Mouse (Mus musculus): ENCODE data around the gene Zscan21. TPM values are rescaled to one million over a fixed set of nuclear protein-coding genes. Genes with fewer than 3 reads are reported as not detected.

The Zscan21 gene
- polyA plus RNA-seq (2012; rRNA removed) = 9.8 and 10.9 TPM in 2 replicates

DNA sequence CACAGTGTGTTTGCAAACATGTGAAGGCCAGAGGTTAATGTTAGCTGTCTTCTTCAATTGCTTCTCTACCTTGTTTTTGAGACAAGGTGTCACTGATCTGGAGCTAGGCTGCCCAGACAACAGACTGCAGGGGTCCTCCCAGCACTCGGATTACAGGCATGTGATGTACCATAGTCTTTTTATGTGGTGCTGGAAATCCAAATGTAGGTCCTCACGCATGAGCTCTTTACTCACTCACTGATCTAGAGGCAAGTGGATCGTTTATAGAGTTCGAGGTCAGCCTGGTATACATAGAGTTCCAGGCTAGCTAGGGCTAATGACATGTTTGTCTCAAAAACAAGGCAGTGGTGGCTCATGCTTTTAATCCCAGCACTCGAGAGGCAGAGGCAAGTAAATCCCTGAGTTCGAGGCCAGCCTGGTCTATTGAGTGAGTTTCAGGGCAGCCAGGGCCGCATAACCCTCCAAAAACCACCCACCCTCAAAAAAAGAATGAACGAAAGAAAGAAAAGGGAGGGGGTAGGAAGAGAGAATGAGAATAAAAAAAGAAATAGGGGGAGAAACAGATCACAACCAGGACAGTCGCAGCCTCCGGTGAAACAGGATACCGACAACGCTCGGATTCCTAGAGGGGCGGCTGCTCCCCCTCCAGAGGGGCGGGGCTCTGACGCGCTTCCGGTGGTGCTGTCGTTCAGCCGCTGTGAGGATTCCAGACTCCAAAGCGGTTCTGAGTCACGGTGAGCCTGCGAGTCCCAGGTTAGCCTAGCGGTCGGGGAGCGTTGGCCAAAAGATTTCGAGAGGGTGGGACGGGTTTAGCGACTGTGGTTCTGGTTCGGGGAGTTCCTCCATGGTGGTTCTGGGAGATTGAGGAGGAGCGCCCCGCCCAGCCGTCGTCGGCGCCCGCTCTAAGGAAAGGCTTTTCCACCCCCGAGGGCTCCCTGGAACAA, at the start of gene Zscan21:
Gene Zscan21, plus strand, starts transcription at position 649 of the 944 bp plus-strand sequence.
- peaks cover 10% of the 10 kb centered on the region; the same call in 1 of the 2 replicates for H3K4me1 ChIP-seq (ENCODE audit: control insufficient read depth, insufficient read depth, low read length)
- peak; percentile 95 for DNase-seq
- 6% methylated on average over 38 of the region's 38 CpGs for WGBS
- H3K27ac ChIP-seq (ENCODE audit: insufficient read depth, low read depth, low read length) = peak within 1 kb of the TSS; percentile 81
- H3K27me3 ChIP-seq (replicated peaks; ENCODE audit: control insufficient read depth, insufficient read depth, low read length) = no peaks in the 10 kb centered on the region
- H3K4me3 ChIP-seq (ENCODE audit: insufficient read depth, low read depth, low read length) = peak within 1 kb of the TSS; percentile 58
- peak; percentile 58 for TF ChIP-seq POLR2A (IDR thresholded peaks at IDR 0.05; ENCODE audit: low read depth, low read length)
- TF ChIP-seq CTCF (conservative IDR thresholded peaks at IDR 0.05; ENCODE audit: insufficient read depth, insufficient read length, low read depth, low read length) = 0 out of 2 replicates have a peak, but pooled peaks have one; percentile 6
- no peaks in the 10 kb centered on the region for H3K36me3 ChIP-seq (ENCODE audit: control insufficient read depth, insufficient read depth, low read length)

DNA sequence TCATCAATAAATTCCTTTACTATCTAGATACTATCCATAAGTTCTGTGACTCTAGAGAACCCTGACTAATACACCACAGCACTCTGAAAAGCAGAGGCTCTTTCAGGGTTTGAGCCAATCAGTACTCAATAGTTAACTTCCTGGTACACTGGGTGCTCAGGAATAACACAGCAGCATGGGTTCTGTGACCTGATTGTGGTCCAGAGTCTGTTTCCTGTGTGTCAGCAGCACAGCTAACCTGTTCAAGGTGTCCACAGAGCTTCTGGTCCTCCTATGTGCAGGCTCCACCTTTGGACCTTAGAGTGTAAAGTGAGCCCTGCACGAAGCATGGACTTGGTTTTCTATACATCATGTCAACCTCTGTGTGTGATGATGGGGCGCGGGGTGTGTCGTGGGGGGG, 42.9 kb upstream of the Zscan21 start:
- no peak overlapping the region for H3K27ac ChIP-seq (ENCODE audit: insufficient read depth, low read depth, low read length)
- WGBS = 81% methylated on average over 4 of the region's 4 CpGs
- TF ChIP-seq CTCF (conservative IDR thresholded peaks at IDR 0.05; ENCODE audit: insufficient read depth, insufficient read length, low read depth, low read length) (no peak), POLR2A (IDR thresholded peaks at IDR 0.05; ENCODE audit: low read depth, low read length) (no peak)
- H3K4me1 ChIP-seq (ENCODE audit: control insufficient read depth, insufficient read depth, low read length) = peaks cover 3% of the 10 kb centered on the region; the same call in 1 of the 2 replicates
- H3K27me3 ChIP-seq (replicated peaks; ENCODE audit: control insufficient read depth, insufficient read depth, low read length) = no peaks in the 10 kb centered on the region
- H3K4me3 ChIP-seq (ENCODE audit: insufficient read depth, low read depth, low read length) = no peak overlapping the region
- H3K36me3 ChIP-seq (ENCODE audit: control insufficient read depth, insufficient read depth, low read length) = no peaks in the 10 kb centered on the region
- DNase-seq = peak; percentile 0

DNA sequence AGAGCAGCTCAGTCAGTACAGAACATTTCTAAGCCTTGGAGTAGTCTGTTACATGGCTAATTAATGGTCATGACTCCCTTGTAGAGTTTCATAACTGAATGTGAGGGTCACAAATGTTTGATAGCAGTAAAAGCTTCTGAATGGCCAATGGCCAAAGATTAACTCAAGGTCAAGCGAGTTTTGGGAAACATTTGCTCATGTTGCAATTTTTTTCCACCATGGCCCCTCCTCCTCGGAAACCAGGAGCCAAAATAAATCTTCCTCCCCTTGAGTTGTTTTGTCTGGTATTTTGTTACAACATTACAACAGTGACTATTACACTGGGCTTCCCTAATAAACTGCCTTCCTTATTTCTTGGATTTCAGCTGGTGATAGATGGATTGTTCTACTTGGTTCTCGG, 41.0 kb upstream of the Zscan21 start:
- Histone ChIP-seq H3K27me3 (replicated peaks; ENCODE audit: control insufficient read depth, insufficient read depth, low read length) (no peaks in the 10 kb centered on the region), H3K4me3 (ENCODE audit: insufficient read depth, low read depth, low read length) (no peak overlapping the region), H3K4me1 (ENCODE audit: control insufficient read depth, insufficient read depth, low read length) (peaks cover 6% of the 10 kb centered on the region; the same call in 1 of the 2 replicates), H3K27ac (ENCODE audit: insufficient read depth, low read depth, low read length) (no peak overlapping the region), H3K36me3 (ENCODE audit: control insufficient read depth, insufficient read depth, low read length) (no peaks in the 10 kb centered on the region)
- no peak for TF ChIP-seq CTCF (conservative IDR thresholded peaks at IDR 0.05; ENCODE audit: insufficient read depth, insufficient read length, low read depth, low read length)
- no peak for TF ChIP-seq POLR2A (IDR thresholded peaks at IDR 0.05; ENCODE audit: low read depth, low read length)
- WGBS = 43% methylated on average over 3 of the region's 3 CpGs
- peak; percentile 82 for DNase-seq

DNA sequence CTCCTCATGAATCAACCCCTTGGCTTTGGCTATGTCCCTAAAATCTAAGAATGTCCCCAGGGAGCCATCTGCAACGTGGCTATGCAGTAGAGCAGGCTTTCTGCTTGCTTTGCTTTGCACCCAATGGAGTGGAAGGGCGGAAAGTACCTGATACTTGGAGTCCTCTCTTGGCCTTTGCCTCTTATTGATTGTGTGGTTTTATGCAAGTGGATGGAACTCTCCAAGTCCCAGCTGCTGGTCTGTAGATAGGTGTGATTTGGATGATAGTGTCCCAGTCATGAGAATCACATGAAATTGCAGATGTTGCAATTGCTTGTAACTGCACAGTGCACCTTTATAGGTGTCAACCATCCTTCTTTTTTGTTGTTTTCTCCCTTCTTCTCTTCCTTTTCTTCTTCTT, 40.6 kb upstream of the Zscan21 start:
- no peak overlapping the region for H3K27ac ChIP-seq (ENCODE audit: insufficient read depth, low read depth, low read length)
- no peak for TF ChIP-seq POLR2A (IDR thresholded peaks at IDR 0.05; ENCODE audit: low read depth, low read length)
- TF ChIP-seq CTCF (conservative IDR thresholded peaks at IDR 0.05; ENCODE audit: insufficient read depth, insufficient read length, low read depth, low read length) = no peak
- H3K36me3 ChIP-seq (ENCODE audit: control insufficient read depth, insufficient read depth, low read length) = no peaks in the 10 kb centered on the region
- DNase-seq = no peak
- no peak overlapping the region for H3K4me3 ChIP-seq (ENCODE audit: insufficient read depth, low read depth, low read length)
- H3K27me3 ChIP-seq (replicated peaks; ENCODE audit: control insufficient read depth, insufficient read depth, low read length) = no peaks in the 10 kb centered on the region
- 58% methylated on average over 2 of the region's 2 CpGs for WGBS
- peaks cover 6% of the 10 kb centered on the region; the same call in 1 of the 2 replicates for H3K4me1 ChIP-seq (ENCODE audit: control insufficient read depth, insufficient read depth, low read length)

DNA sequence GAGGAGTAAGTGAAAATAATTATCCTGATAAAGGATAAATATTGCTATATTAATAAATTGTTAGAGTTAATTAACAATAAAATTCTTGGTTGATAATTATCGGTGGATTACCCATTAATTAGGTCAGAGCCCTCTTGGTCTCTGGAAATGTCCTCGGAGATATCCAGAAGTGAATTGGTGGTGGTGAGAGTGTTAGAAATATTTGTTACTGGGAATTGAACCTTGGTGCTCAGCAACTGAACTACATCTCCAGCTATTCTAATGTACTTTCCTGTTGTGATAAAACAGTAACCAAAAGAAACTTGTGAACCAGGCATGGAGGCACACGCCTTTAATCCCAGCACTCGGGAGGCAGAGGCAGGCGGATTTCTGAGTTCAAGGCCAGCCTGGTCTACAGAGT, 36.2 kb upstream of the Zscan21 start:
- Histone ChIP-seq H3K27ac (ENCODE audit: insufficient read depth, low read depth, low read length) (no peak overlapping the region), H3K4me3 (ENCODE audit: insufficient read depth, low read depth, low read length) (no peak overlapping the region), H3K27me3 (replicated peaks; ENCODE audit: control insufficient read depth, insufficient read depth, low read length) (no peaks in the 10 kb centered on the region), H3K36me3 (ENCODE audit: control insufficient read depth, insufficient read depth, low read length) (no peaks in the 10 kb centered on the region), H3K4me1 (ENCODE audit: control insufficient read depth, insufficient read depth, low read length) (peaks cover 8% of the 10 kb centered on the region; the same call in 1 of the 2 replicates)
- 54% methylated on average over 5 of the region's 5 CpGs for WGBS
- DNase-seq = peak; percentile 66
- TF ChIP-seq CTCF (conservative IDR thresholded peaks at IDR 0.05; ENCODE audit: insufficient read depth, insufficient read length, low read depth, low read length) (no peak), POLR2A (IDR thresholded peaks at IDR 0.05; ENCODE audit: low read depth, low read length) (no peak)

DNA sequence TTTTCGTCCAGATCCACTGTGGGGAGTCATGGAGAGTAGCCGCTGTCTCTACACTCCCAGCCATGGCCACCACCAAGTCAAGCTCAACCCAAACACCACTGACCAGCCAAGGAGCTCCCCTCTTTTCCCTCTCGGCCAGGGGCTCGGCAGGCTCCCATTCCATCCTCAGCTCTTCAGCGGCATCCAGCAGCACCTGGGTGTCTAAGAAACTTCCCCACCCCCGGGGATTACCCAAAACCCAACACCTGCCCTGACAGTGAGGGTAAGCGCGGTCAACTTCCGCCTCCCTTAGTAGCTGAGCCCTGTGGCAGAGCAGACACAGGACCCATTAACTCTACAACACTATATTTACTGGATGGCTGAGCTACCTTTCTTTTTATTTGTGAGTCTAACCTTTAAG, 35.3 kb upstream of the Zscan21 start:
- TF ChIP-seq CTCF (conservative IDR thresholded peaks at IDR 0.05; ENCODE audit: insufficient read depth, insufficient read length, low read depth, low read length) (no peak), POLR2A (IDR thresholded peaks at IDR 0.05; ENCODE audit: low read depth, low read length) (no peak)
- no peak for DNase-seq
- peaks cover 7% of the 10 kb centered on the region; the same call in 1 of the 2 replicates for H3K4me1 ChIP-seq (ENCODE audit: control insufficient read depth, insufficient read depth, low read length)
- H3K27me3 ChIP-seq (replicated peaks; ENCODE audit: control insufficient read depth, insufficient read depth, low read length) = no peaks in the 10 kb centered on the region
- 87% methylated on average over 9 of the region's 9 CpGs for WGBS
- H3K36me3 ChIP-seq (ENCODE audit: control insufficient read depth, insufficient read depth, low read length) = no peaks in the 10 kb centered on the region
- H3K4me3 ChIP-seq (ENCODE audit: insufficient read depth, low read depth, low read length) = no peak overlapping the region
- H3K27ac ChIP-seq (ENCODE audit: insufficient read depth, low read depth, low read length) = no peak overlapping the region

DNA sequence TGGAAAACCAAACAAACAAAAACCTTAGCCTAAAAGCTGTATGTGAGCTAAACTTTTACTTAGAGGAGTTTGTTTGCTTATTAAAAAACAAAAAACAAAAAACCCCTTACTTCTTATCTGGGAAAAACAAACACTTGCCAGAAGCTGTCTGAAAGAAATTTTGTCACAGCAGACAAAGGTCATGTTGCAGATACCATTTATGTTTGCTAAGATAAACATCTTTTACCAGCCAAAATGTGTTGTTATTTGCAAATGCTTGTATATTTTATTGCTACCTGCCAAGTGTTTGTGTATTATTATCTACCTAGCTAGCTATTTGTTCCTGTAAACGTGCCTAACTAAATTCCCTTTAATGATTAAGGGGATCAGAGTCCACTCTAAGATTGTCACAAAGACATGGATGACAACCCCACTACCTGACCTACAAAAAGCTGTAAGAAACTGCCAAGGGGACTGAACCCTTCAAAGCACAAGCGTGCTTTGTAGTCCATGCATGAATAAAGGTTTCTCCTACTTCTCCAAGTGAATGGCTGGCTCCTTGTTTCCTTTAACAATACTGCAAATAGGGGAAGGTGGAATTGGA, 33.3 kb upstream of the Zscan21 start:
- H3K27ac ChIP-seq (ENCODE audit: insufficient read depth, low read depth, low read length) = peak overlapping the region; percentile 16
- WGBS = 47% methylated on average over 2 of the region's 2 CpGs
- no peak overlapping the region for H3K4me3 ChIP-seq (ENCODE audit: insufficient read depth, low read depth, low read length)
- H3K27me3 ChIP-seq (replicated peaks; ENCODE audit: control insufficient read depth, insufficient read depth, low read length) = no peaks in the 10 kb centered on the region
- peak; percentile 63 for DNase-seq
- H3K4me1 ChIP-seq (ENCODE audit: control insufficient read depth, insufficient read depth, low read length) = peaks cover 17% of the 10 kb centered on the region
- H3K36me3 ChIP-seq (ENCODE audit: control insufficient read depth, insufficient read depth, low read length) = no peaks in the 10 kb centered on the region
- TF ChIP-seq POLR2A (IDR thresholded peaks at IDR 0.05; ENCODE audit: low read depth, low read length) (no peak), CTCF (conservative IDR thresholded peaks at IDR 0.05; ENCODE audit: insufficient read depth, insufficient read length, low read depth, low read length) (no peak)

All from kidney, adult 2 months (tissue).